Mouse (Mus musculus) C2C12 (cell line): ENCODE measurements around the gene Muc1.

ENCODE experiments used
- CEBPB ChIP-seq: IDR thresholded peaks from one replicate; pipeline ENCODE4 v1.6.1; 2011; ENCODE audit warnings: low read depth, mild to moderate bottlenecking, control low read depth, moderate library complexity
- CTCF ChIP-seq: IDR thresholded peaks from one replicate; pipeline ENCODE4 v1.5.1; 2011; ENCODE audit not compliant: control insufficient read depth, insufficient read depth, insufficient read length
- FOSL1 ChIP-seq: IDR thresholded peaks from one replicate; pipeline ENCODE4 v1.8.0; 2011; ENCODE audit warnings: mild to moderate bottlenecking, low read length; ENCODE audit not compliant: poor library complexity, insufficient read depth, severe bottlenecking
- MAX ChIP-seq: IDR thresholded peaks from one replicate; pipeline ENCODE4 v1.6.1; 2011; ENCODE audit warnings: mild to moderate bottlenecking, control low read depth
- MYOD1 ChIP-seq: IDR thresholded peaks from one replicate; pipeline ENCODE4 v1.6.1; 2011; ENCODE audit warnings: low read depth; ENCODE audit not compliant: control insufficient read depth, insufficient read length
- MYOG ChIP-seq: IDR thresholded peaks from one replicate; pipeline ENCODE4 v1.6.1; 2011; ENCODE audit not compliant: control insufficient read depth, insufficient read length; ENCODE audit errors: extremely low read depth
- USF1 ChIP-seq: IDR thresholded peaks from one replicate; pipeline ENCODE4 v1.6.1; 2011; ENCODE audit warnings: low read depth, mild to moderate bottlenecking, control low read depth, moderate library complexity

DNA sequence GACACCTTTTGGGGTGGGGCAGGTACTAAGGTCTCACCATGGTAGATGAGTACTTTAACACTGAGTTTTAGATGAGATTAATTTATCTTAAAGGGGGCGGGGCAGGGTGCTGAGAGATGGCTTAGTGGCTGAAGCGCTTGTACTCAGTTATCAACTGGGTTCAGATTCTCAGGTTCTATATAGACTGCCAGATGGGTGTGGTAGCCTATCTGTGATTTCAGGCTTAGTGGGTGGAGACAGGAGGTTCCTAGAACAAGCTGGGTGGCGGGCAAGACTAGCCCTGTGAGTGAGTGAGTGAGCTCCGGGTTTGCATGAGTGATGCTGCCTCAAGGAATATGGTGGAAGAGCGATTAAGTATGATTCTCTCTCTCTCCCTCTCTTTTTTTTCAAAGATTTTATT, 26.1 kb downstream of the Muc1 start:
- no peak for TF ChIP-seq CTCF
- TF ChIP-seq CEBPB: no peak
- no peak for TF ChIP-seq MAX
- TF ChIP-seq USF1: no peak
- TF ChIP-seq MYOD1: no peak
- no peak for TF ChIP-seq MYOG
- TF ChIP-seq FOSL1: no peak
